Mouse (Mus musculus) heart, postnatal 10 days (tissue): ENCODE data around the gene Apoa4. TPM values are rescaled to one million over a fixed set of nuclear protein-coding genes. Genes with fewer than 3 reads are reported as not detected.

Source experiments
- DNase-seq, 2 experiments: peaks; one replicate each; pipeline ENCODE4 v3.0.0; 2021
- intact Hi-C: fragments of 180-260 bp; cut with DNase I; formaldehyde crosslinking; loops from one replicate; pipeline ENCODE4 v1.15.1; 2025
- total RNA-seq, 2 experiments: library from RNA; stranded (reverse); gene quantifications; 2 replicates each; pipeline ENCODE4 v1.2.3; 2021

Gene Apoa4
- total RNA-seq, 2 experiments from 2014 or later = not detected

GRCm38 (mm10) chr9:46224945-46225660, 15.4 kb upstream of the Apoa4 start:
- DNase-seq = no peak
- intact Hi-C loops = no loop called here

GRCm38 (mm10) chr9:46227064-46227614, 13.4 kb upstream of the Apoa4 start:
- intact Hi-C loops = no loop called here
- DNase-seq = no peak

DNA sequence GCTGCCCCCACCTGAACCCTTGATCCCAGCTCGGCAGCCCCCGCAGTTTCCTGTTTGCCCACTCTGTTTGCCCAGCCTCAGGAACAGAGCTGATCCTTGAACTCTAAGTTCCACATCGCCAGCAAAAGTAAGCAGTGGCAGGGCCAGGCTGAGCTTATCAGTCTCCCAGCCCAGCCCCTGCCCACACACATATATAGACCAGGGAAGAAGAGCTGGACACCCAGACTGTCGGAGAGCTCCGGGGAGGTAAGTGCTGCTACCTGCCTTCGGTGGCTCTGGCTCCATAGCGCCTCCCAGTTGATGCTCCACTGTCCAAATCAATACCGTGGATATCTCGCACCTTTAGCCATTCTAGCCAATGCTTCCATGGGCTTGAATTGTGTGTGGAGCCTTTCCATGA, 12.0 kb upstream of the Apoa4 start, which contains the start of gene Apoa1:
Gene Apoa1 (plus strand): TSS at position 90 of the 400 bp plus-strand sequence.
- intact Hi-C loops = no loop called here
- no peak for DNase-seq

- intact Hi-C loops = loop anchor here (2.0 kb wide), 1 partner anchor 17 kb away; no protein-coding TSS in a partner anchor
- peak; percentile 85 to 91 for DNase-seq
These were observed 10.7 kb upstream of the Apoa4 start for GRCm38 (mm10) chr9:46229573-46230449.

DNA sequence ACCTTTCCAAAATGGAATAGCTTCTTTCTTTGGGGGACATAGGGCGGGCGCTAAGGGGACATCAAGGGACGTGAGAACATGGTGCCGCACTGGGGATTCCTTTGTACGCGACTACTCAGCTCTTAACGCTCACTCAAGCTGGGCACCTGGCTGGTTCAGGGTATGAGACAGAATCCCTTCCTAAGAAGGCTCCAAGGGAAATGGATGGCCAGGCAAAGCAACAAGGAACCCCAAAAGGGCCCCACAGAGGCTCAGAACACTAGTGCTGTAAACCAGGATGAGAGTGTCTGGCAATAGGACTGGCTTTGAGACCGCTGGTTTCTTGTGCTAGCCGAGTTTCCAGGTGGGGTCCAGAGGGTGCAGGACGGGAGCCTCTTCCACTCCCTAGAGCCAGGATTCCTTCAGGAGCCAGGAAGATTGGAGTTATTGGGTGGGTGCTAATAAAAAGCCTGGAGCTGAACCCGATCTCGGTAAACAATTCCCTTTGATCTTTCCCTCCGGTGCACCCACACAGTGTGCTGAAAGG, 10.0 kb upstream of the Apoa4 start:
- DNase-seq = no peak
- intact Hi-C loops = loop anchor here (2.0 kb wide), 1 partner anchor 16 kb away; no protein-coding TSS in a partner anchor

- intact Hi-C loops = no loop called here
- DNase-seq = no peak
These were observed 5.3 kb upstream of the Apoa4 start for GRCm38 (mm10) chr9:46235196-46235595.

DNA sequence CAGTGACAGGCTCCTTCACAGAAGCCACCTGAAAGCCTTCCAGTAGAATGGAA, 5.1 kb upstream of the Apoa4 start, which contains the start of gene Apoc3:
Gene Apoc3 (minus strand): TSS at position 41 of the 53 bp plus-strand sequence.
- intact Hi-C loops = no loop called here
- no peak for DNase-seq

- no peak for DNase-seq
- intact Hi-C loops = no loop called here
These were observed 4.8 kb upstream of the Apoa4 start for GRCm38 (mm10) chr9:46235649-46236048.

DNA sequence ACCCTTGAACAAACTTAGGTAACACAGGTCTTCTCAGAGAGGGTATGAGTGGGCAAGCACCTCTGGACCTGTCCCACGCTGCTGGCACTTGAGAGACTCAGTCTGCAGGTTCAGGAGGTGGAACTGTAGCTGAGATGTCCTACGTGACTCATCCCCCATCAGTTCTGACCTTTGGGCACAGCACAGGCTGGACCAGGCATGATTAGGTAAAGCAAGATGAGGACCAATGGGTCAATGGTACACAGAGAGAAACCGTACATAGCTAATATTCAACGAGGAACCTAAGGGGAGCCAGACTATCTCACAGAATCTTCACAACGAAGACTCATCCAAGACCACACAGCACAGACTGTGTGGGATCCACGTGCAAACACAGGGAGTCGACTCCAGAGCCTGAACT, 1.6 kb upstream of the Apoa4 start:
- intact Hi-C loops = no loop called here
- DNase-seq = no peak

DNA sequence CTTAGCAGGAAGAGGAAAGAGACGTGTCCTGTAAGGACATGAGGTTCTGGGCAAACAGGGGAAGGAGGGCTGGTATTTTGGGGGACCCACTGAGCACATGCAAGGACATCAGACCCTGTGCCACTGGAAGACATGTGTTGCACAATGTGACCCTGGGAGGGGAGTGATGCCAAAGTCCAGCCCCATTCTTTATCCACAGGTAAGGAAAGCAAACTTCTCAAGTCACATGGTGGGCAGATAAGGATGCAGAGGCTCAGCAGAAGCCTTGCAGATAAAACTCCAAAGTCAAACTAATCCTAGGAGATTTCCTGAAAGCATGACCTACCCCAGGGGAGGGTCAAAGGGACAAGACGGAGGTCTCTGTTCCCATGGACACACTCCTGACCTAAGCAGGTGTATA, 1.3 kb downstream of the Apoa4 start:
- intact Hi-C loops = no loop called here

GRCm38 (mm10) chr9:46243122-46243521, 2.6 kb downstream of the Apoa4 start:
- no peak for DNase-seq
- intact Hi-C loops = no loop called here

More for the DNA sequence above, 1.3 kb downstream of the Apoa4 start:
- DNase-seq = no peak

GRCm38 (mm10) chr9:46243584-46243983, 3.1 kb downstream of the Apoa4 start:
- DNase-seq = no peak
- intact Hi-C loops = no loop called here

DNA sequence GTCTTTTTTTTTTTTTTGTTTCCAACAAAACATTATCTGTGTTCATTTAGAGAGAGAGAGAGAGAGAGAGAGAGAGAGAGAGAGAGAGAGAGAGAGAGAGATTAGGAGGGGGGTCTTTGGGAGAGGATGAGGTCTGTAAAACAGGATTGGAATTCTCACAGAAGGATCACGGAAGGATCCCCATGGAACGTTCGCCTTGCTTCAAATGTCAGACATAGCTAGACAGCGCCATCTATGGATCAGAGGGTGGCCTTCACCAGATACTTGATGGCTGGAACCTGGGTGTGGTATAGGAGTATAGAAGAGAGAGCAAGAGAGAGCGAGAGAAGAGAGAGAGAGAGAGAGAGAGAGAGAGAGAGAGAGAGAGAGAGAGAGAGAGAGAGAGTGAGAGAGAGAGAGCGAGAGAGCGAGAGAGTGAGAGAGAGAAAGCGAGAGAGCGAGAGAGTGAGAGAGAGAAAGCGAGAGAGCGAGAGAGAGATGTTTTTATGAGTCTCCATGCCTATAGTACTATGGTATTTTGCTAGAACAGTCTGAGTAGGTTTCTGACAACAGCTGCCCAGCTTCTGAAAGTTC, 6.3 kb downstream of the Apoa4 start:
- intact Hi-C loops = loop anchor here (1.0 to 5.0 kb wide), 4 partner anchors 16 to 243 kb away; no protein-coding TSS in a partner anchor
- peak; percentile 68 to 82 for DNase-seq

DNA sequence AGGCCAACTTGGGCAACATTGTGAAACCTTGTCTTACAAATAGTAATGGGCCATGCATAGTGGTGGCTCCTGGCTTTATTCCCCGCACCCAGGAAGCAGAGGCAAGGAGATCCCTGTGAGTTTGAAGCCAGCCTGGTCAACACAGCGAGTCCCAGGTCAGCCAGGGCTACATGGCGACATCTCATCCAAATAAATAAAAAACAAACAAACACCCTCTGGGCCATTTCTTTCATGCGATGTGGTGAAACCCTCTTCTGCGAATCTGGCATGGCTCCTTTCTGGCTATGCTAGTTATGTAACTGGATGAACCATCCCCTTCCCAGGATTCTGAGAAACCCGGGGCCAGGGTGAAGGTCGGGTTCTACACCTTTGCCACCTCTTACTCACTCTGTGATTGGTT, 15.7 kb downstream of the Apoa4 start:
- intact Hi-C loops = no loop called here
- DNase-seq = no peak

GRCm38 (mm10) chr9:46256658-46257385, 16.3 kb downstream of the Apoa4 start:
- intact Hi-C loops = no loop called here

DNA sequence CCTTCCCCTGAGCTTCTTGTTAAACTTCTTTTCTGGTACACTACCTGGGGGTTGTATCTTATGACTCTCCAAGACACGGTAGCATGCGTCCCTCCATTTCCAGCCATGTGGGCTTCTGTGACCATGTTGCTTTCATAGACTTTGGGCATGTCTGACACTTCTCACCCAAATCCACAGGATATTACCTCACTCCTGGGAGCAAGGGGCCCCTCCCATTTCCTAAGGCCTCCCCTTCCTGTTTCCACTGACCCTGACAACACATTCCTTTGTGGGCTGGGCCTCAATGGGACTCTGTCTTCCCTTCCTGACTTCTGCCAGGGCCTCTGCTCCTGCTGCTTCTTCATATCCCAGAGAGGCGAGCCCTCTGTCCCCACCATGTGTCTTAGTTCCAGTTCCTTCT, 17.1 kb downstream of the Apoa4 start:
- DNase-seq = peak; percentile 20 to 37
- intact Hi-C loops = no loop called here

More at GRCm38 (mm10) chr9:46256658-46257385, 16.3 kb downstream of the Apoa4 start:
- no peak for DNase-seq

GRCm38 (mm10) chr9:46259111-46259510, 18.6 kb downstream of the Apoa4 start:
- DNase-seq = no peak
- intact Hi-C loops = no loop called here

DNA sequence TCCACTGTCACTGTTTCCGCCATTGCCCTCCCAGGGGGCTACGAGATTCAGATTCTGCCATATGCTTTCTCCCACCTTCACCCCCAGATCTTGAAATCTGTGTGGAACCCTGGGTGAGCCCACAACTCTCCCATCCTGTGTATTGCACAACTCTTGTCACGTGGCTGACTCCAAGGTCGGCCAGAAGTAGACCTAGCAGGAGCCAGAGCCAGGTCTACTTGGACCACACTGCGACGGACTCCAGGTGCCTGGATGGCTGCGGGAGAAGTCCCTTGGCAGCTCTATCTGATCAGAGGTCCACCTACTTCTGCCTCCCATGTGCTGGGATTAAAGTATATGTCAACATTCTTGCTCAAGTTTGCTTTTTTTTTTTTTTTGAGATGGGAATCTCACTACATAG, 20.6 kb downstream of the Apoa4 start:
- intact Hi-C loops = no loop called here

GRCm38 (mm10) chr9:46268343-46268873, 27.9 kb downstream of the Apoa4 start, which contains the start of gene Apoa5:
TSS of gene Apoa5 (plus strand) at chr9:46268633.
- intact Hi-C loops = no loop called here
- no peak for DNase-seq

More for the DNA sequence above, 20.6 kb downstream of the Apoa4 start:
- no peak for DNase-seq

- DNase-seq = no peak
- intact Hi-C loops = no loop called here
These were observed 28.6 kb downstream of the Apoa4 start for GRCm38 (mm10) chr9:46269125-46269524.
